8 mouse cellular contexts compared by ENCODE assay signal in the genomic region with DNA sequence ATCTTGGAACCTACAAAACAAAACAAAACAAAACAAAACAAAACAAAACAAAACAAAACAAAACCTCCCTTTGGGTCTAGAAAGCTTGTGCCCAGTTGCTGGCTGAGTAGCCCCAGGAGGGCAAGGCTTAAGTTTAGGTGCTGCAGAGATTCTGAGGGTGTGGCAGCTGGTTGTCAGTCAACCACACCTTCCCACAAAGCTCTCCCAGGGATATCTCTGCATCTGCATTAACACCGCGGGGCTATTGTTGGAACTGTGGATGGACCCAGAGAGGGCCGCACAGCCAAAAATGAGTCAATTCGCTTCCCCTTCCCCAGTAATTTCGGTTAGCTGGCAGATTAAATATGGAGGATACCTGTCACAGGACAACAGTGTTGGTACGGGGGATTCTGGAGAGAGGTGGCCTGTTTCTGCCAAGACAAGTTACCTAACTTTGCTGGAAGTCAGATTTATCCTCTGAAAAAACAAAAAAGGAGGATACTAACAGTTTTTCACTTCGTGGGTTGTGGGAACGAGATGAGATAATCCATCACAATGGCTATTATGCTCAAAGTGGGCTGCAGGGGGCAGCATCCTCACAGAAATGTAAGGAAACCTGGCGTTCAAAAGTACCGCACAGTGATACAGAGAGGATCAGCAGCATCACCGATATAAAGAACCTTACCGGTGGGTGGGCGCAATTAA.
DNase-seq lines count a peak whose midpoint lies in the region; ATAC-seq lines count a peak whose summit lies in the region.

No protein-coding gene starts in this region.

- no peaks in the 10 kb centered on the region for H3K9me3 ChIP-seq in embryonic facial prominence, embryonic 13.5 days
- H3K9me3 ChIP-seq in limb, embryonic 11.5 days (ENCODE audit: control insufficient read depth, low read length) = no peaks in the 10 kb centered on the region
- no peaks in the 10 kb centered on the region for H3K9me3 ChIP-seq in stomach, embryonic 14.5 days (ENCODE audit: control insufficient read depth, low read depth, low read length)

- peak overlapping the region; percentile 46 for H3K4me2 ChIP-seq in embryonic facial prominence, embryonic 13.5 days
- H3K4me2 ChIP-seq in limb, embryonic 11.5 days (ENCODE audit: low read depth, severe bottlenecking) = no peak overlapping the region; the same call in 1 of the 2 replicates
- peak overlapping the region; percentile 25 for H3K4me2 ChIP-seq in stomach, embryonic 14.5 days (replicated peaks; ENCODE audit: low read depth, low read length)

- 0 out of 2 replicates have a peak, but pooled peaks cover 5% of the 10 kb centered on the region for H3K4me1 ChIP-seq in embryonic facial prominence, embryonic 13.5 days
- H3K4me1 ChIP-seq in limb, embryonic 11.5 days (ENCODE audit: control insufficient read depth, insufficient read depth, low read length) = peaks cover 2% of the 10 kb centered on the region; the same call in 1 of the 2 replicates
- H3K4me1 ChIP-seq in stomach, embryonic 14.5 days (ENCODE audit: control insufficient read depth, insufficient read depth, low read length) = no peaks in the 10 kb centered on the region

- DNase-seq in A20 (ENCODE audit: low read depth, low spot score) = peak; percentile 57
- DNase-seq in adrenal gland, postnatal 36 days = peak; percentile 71 to 85
- peak; percentile 81 for DNase-seq in heart, adult 8-10 months (ENCODE audit: low spot score)
- DNase-seq in kidney, adult 8-10 months = peak; percentile 51 to 84
- DNase-seq in limb, embryonic 11.5 days (ENCODE audit: low spot score) = peak; percentile 83

- H3K4me3 ChIP-seq in embryonic facial prominence, embryonic 13.5 days = peak overlapping the region; percentile 9; the same call in 1 of the 2 replicates
- no peak overlapping the region for H3K4me3 ChIP-seq in limb, embryonic 11.5 days (ENCODE audit: low read depth, low read length)
- no peak overlapping the region for H3K4me3 ChIP-seq in stomach, embryonic 14.5 days (ENCODE audit: low read depth, low read length)

- no peak overlapping the region for H3K27ac ChIP-seq in embryonic facial prominence, embryonic 13.5 days
- H3K27ac ChIP-seq in limb, embryonic 11.5 days (replicated peaks; ENCODE audit: low read depth, low read length) = no peak overlapping the region
- H3K27ac ChIP-seq in stomach, embryonic 14.5 days (ENCODE audit: low read length) = no peak overlapping the region

- peaks cover 2% of the 10 kb centered on the region; the same call in 1 of the 2 replicates for H3K27me3 ChIP-seq in embryonic facial prominence, embryonic 13.5 days
- no peaks in the 10 kb centered on the region for H3K27me3 ChIP-seq in limb, embryonic 11.5 days (ENCODE audit: control insufficient read depth, insufficient read depth, low read length)
- no peaks in the 10 kb centered on the region for H3K27me3 ChIP-seq in stomach, embryonic 14.5 days (ENCODE audit: control insufficient read depth, insufficient read depth, low read length)

- 10% methylated on average over 13 of the region's 13 CpGs for WGBS in embryonic facial prominence, embryonic 13.5 days
- WGBS in limb, embryonic 11.5 days = 16% methylated on average over 13 of the region's 13 CpGs
- 9% methylated on average over 13 of the region's 13 CpGs for WGBS in stomach, embryonic 14.5 days

- no peaks in the 10 kb centered on the region for H3K36me3 ChIP-seq in embryonic facial prominence, embryonic 13.5 days
- no peaks in the 10 kb centered on the region for H3K36me3 ChIP-seq in limb, embryonic 11.5 days (ENCODE audit: control insufficient read depth, insufficient read depth, low read length)
- no peaks in the 10 kb centered on the region for H3K36me3 ChIP-seq in stomach, embryonic 14.5 days (ENCODE audit: control insufficient read depth, insufficient read depth, low read length)

- no peak overlapping the region for H3K9ac ChIP-seq in embryonic facial prominence, embryonic 13.5 days
- no peak overlapping the region for H3K9ac ChIP-seq in limb, embryonic 11.5 days (ENCODE audit: low read length)
- H3K9ac ChIP-seq in stomach, embryonic 14.5 days (replicated peaks; ENCODE audit: low read depth, low read length) = no peak overlapping the region

- no peak for ATAC-seq in embryonic facial prominence, embryonic 13.5 days (ENCODE audit: insufficient number of reproducible peaks, insufficient read depth, low FRiP score, low TSS enrichment, low read depth)
- no peak for ATAC-seq in limb, embryonic 11.5 days (ENCODE audit: insufficient number of reproducible peaks, low FRiP score, low TSS enrichment, low read depth)
- 0 out of 2 replicates have a peak, but pooled peaks have one; percentile 50 for ATAC-seq in monocyte, adult 5-6 weeks (replicated peaks; ENCODE audit: insufficient number of reproducible peaks, low FRiP score, low TSS enrichment, poor library complexity, severe bottlenecking)
- ATAC-seq in stomach, embryonic 14.5 days (ENCODE audit: insufficient number of reproducible peaks, insufficient read depth, low FRiP score, low read depth) = no peak
